Comparison of ENCODE assay signal across 9 mouse cellular contexts in the genomic region with DNA sequence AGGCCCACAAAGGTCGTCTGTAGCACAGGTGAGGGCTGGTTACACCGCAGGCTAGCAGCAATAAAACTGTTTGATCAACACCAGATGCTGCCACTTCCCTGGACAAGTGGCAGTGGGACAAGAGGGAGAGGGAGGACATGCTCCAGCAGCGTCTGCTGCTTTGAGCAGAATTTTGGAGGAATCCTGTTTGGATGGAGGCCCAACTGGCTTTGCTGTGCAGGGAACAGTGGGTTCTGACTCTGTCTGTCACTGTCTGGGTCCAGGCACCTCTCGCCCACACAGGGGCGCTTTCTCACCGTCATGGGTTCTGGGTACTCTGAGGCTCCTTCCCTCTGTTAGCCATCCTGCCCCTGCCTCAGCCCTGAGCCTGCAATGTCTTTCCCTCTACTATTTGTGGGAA.
A peak's percentile ranks its signal among the peaks of the same experiment; 100 is the strongest.
DNase-seq lines count a peak whose midpoint lies in the region; ATAC-seq lines count a peak whose summit lies in the region.
"Had no signal": no experiment of that assay in that cellular context is flagged by ENCODE, and none has a peak within 500 bp of the region (broad histone marks: within the 10 kb centered on the region; RNA-seq: fewer than 3 reads in every experiment).

No protein-coding gene starts in this region.

- peaks cover 25% of the 10 kb centered on the region for H3K4me1 ChIP-seq in hindbrain, embryonic 13.5 days (replicated peaks)
- H3K4me1 ChIP-seq in midbrain, embryonic 14.5 days (ENCODE audit: control insufficient read depth, insufficient read depth, low read length), result no peaks in the 10 kb centered on the region

- no peaks in the 10 kb centered on the region for H3K36me3 ChIP-seq in hindbrain, embryonic 13.5 days
- no peaks in the 10 kb centered on the region for H3K36me3 ChIP-seq in midbrain, embryonic 14.5 days (ENCODE audit: control insufficient read depth, insufficient read depth, low read length)
- H3K36me3 ChIP-seq: lung, embryonic 15.5 days had no signal

- no peak overlapping the region for H3K9ac ChIP-seq in hindbrain, embryonic 13.5 days
- H3K9ac ChIP-seq in midbrain, embryonic 14.5 days (replicated peaks; ENCODE audit: low read length), result no peak overlapping the region
- H3K9ac ChIP-seq: lung, embryonic 15.5 days had no signal

- H3K27ac ChIP-seq in hindbrain, embryonic 13.5 days, result no peak overlapping the region
- H3K27ac ChIP-seq in midbrain, embryonic 14.5 days (replicated peaks; ENCODE audit: low read depth, low read length), result no peak overlapping the region
- H3K27ac ChIP-seq: lung, embryonic 15.5 days had no signal

- 56% methylated on average over 6 of the region's 6 CpGs for whole genome bisulfite sequencing in hindbrain, embryonic 13.5 days
- 69% methylated on average over 6 of the region's 6 CpGs for WGBS in midbrain, embryonic 14.5 days

- no peak for DNase-seq in frontal cortex, postnatal 14 days (ENCODE audit: low spot score in 2 of 2)
- peak; percentile 52 for DNase-seq in adrenal gland, postnatal 14 days
- DNase-seq in midbrain, embryonic 14.5 days, result peak; percentile 62
- no peak for DNase-seq in layer of hippocampus, postnatal 25 days (ENCODE audit: extremely low spot score in 1 of 2, low spot score in 1 of 2)
- no peak for DNase-seq in B cell, adult 2 months
- no peak for DNase-seq in thymus, postnatal 36 days

- H3K4me2 ChIP-seq in hindbrain, embryonic 13.5 days, result no peak overlapping the region
- H3K4me2 ChIP-seq in midbrain, embryonic 14.5 days (ENCODE audit: low read length), result no peak overlapping the region
- H3K4me2 ChIP-seq: lung, embryonic 15.5 days had no signal

- no peaks in the 10 kb centered on the region for H3K27me3 ChIP-seq in hindbrain, embryonic 13.5 days
- no peaks in the 10 kb centered on the region for H3K27me3 ChIP-seq in midbrain, embryonic 14.5 days (ENCODE audit: control insufficient read depth, insufficient read depth, low read length)
- H3K27me3 ChIP-seq: lung, embryonic 15.5 days had no signal

- H3K9me3 ChIP-seq in hindbrain, embryonic 13.5 days, result no peaks in the 10 kb centered on the region
- H3K9me3 ChIP-seq in midbrain, embryonic 14.5 days (ENCODE audit: control insufficient read depth, low read length), result no peaks in the 10 kb centered on the region
- H3K9me3 ChIP-seq: lung, embryonic 15.5 days had no signal

- H3K4me3 ChIP-seq in hindbrain, embryonic 13.5 days, result no peak overlapping the region
- no peak overlapping the region for H3K4me3 ChIP-seq in midbrain, embryonic 14.5 days (replicated peaks; ENCODE audit: low read depth, low read length)
- H3K4me3 ChIP-seq: lung, embryonic 15.5 days had no signal

- ATAC-seq in frontal cortex, adult (ENCODE audit: low TSS enrichment), result peak; percentile 19
- peak; percentile 73 for ATAC-seq in hindbrain, embryonic 13.5 days (ENCODE audit: low FRiP score)
- ATAC-seq in midbrain, embryonic 14.5 days (ENCODE audit: low FRiP score, low TSS enrichment), result 0 out of 2 replicates have a peak, but pooled peaks have one; percentile 14

Comparison
In these comparisons a context has a peak if more than half of its experiments do, and no peak if none do; other contexts are left out.
1. ATAC-seq: peak in every context shown above with its lines; median percentile 73 in hindbrain, embryonic 13.5 days; 19 in frontal cortex, adult; 14 in midbrain, embryonic 14.5 days.
2. DNase-seq: peak in adrenal gland, postnatal 14 days (single experiment) and midbrain, embryonic 14.5 days (single experiment); none in frontal cortex, postnatal 14 days (0 of 2), layer of hippocampus, postnatal 25 days (0 of 2), B cell, adult 2 months (0 of 2) and thymus, postnatal 36 days (0 of 2).